Mouse (Mus musculus) myocyte (in vitro differentiated cells): ENCODE measurements around the gene Il3ra. TPM values are rescaled to one million over a fixed set of nuclear protein-coding genes. Genes with fewer than 3 reads are reported as not detected.

Experiments
- H3K27me3 ChIP-seq: one replicate; pipeline ENCODE4 v1.6.1; 2011; ENCODE audit not compliant: control insufficient read depth, insufficient read depth, insufficient read length
- H3K36me3 ChIP-seq: one replicate; pipeline ENCODE4 v1.6.1; 2011; ENCODE audit not compliant: control insufficient read depth, insufficient read depth
- H3K4me2 ChIP-seq: one replicate; pipeline ENCODE4 v1.6.1; 2011; ENCODE audit warnings: low read depth, control low read depth
- H3K4me3 ChIP-seq: one replicate; pipeline ENCODE4 v1.5.1; 2011; ENCODE audit warnings: mild to moderate bottlenecking, control low read depth, moderate library complexity
- H3K79me2 ChIP-seq: one replicate; pipeline ENCODE4 v1.6.1; 2011; ENCODE audit not compliant: control insufficient read depth, insufficient read depth
- H3ac ChIP-seq: one replicate; pipeline ENCODE4 v1.6.1; 2011; ENCODE audit not compliant: control insufficient read depth, insufficient read length
- CEBPB ChIP-seq: IDR thresholded peaks from 2 replicates; pipeline ENCODE4 v1.6.1; 2011; ENCODE audit warnings: mild to moderate bottlenecking, moderate library complexity; ENCODE audit not compliant: poor library complexity, insufficient read depth, severe bottlenecking
- E2F4 ChIP-seq: IDR thresholded peaks from one replicate; pipeline ENCODE4 v1.6.1; 2011; ENCODE audit warnings: mild to moderate bottlenecking, control low read depth, moderate library complexity; ENCODE audit not compliant: insufficient read depth
- MAX ChIP-seq: IDR thresholded peaks from one replicate; pipeline ENCODE4 v1.6.1; 2011; ENCODE audit warnings: low read depth, mild to moderate bottlenecking, control low read depth
- MYOD1 ChIP-seq, 3 experiments: IDR thresholded peaks; one replicate each; pipeline ENCODE4 v1.6.1; 2011; ENCODE audit warnings: control low read depth in 2 of 3, low read depth in 2 of 3, mild to moderate bottlenecking in 2 of 3, moderate library complexity in 1 of 3; ENCODE audit not compliant: insufficient read length in 2 of 3, control insufficient read depth in 1 of 3
- MYOG ChIP-seq, 3 experiments: IDR thresholded peaks; one replicate each; pipeline ENCODE4 v1.6.1; 2011; ENCODE audit warnings: control low read depth in 2 of 3, low read depth in 2 of 3, mild to moderate bottlenecking in 2 of 3; ENCODE audit not compliant: insufficient read length in 2 of 3, control insufficient read depth in 1 of 3, insufficient read depth in 1 of 3
- POLR2A ChIP-seq: IDR thresholded peaks from one replicate; pipeline ENCODE4 v1.6.1; 2011; ENCODE audit warnings: low read depth, mild to moderate bottlenecking, control low read depth, moderate library complexity; ENCODE audit not compliant: insufficient read length
- POLR2AphosphoS2 ChIP-seq: IDR thresholded peaks from one replicate; pipeline ENCODE4 v1.6.1; 2011; ENCODE audit warnings: low read depth, control low read depth; ENCODE audit not compliant: insufficient read length
- REST ChIP-seq: IDR thresholded peaks from one replicate; pipeline ENCODE4 v1.6.1; 2011; ENCODE audit warnings: mild to moderate bottlenecking, control low read depth, moderate library complexity; ENCODE audit not compliant: insufficient read depth, insufficient read length
- SRF ChIP-seq: IDR thresholded peaks from one replicate; pipeline ENCODE4 v1.6.1; 2011; ENCODE audit warnings: low read depth; ENCODE audit not compliant: control insufficient read depth, insufficient read length
- TCF12 ChIP-seq: IDR thresholded peaks from one replicate; pipeline ENCODE4 v1.6.1; 2011; ENCODE audit warnings: mild to moderate bottlenecking, control low read depth; ENCODE audit not compliant: poor library complexity, insufficient read depth, severe bottlenecking
- TCF3 ChIP-seq: IDR thresholded peaks from one replicate; pipeline ENCODE4 v1.6.1; 2011; ENCODE audit warnings: low read depth, control low read depth; ENCODE audit not compliant: insufficient read length
- USF1 ChIP-seq: IDR thresholded peaks from one replicate; pipeline ENCODE4 v1.6.1; 2011; ENCODE audit warnings: low read depth, mild to moderate bottlenecking, control low read depth, moderate library complexity
- polyA plus RNA-seq: library from polyadenylated mRNA; unstranded; fragments of >200 nt; fragmentation: generic; extraction: Trizol; gene quantifications from one replicate; pipeline ENCODE4 v1.2.1, GENCODE M21; 2012; ENCODE audit warnings: missing spikeins

The Il3ra gene
- polyA plus RNA-seq, 1 experiment = 23.0 TPM

- no peak for TF ChIP-seq USF1
- no peak for TF ChIP-seq POLR2AphosphoS2
- TF ChIP-seq E2F4 = no peak
- TF ChIP-seq MAX = no peak
- TF ChIP-seq REST = no peak
- no peak for TF ChIP-seq TCF12
- no peak for TF ChIP-seq MYOD1 (IDR thresholded peaks at IDR 0.05; ENCODE audit: control insufficient read depth in 1 of 3, insufficient read length in 2 of 3, low read depth in 2 of 3)
- no peak for TF ChIP-seq MYOG (IDR thresholded peaks at IDR 0.05; ENCODE audit: control insufficient read depth in 1 of 3, insufficient read depth in 1 of 3, insufficient read length in 2 of 3, low read depth in 2 of 3)
- no peak for TF ChIP-seq POLR2A
- no peak for TF ChIP-seq TCF3
- no peak for TF ChIP-seq SRF
- TF ChIP-seq CEBPB = no peak
- H3ac ChIP-seq = no peak overlapping the region
- H3K4me3 ChIP-seq = no peak overlapping the region
- H3K79me2 ChIP-seq = no peaks in the 10 kb centered on the region
- H3K4me2 ChIP-seq = no peak overlapping the region
- H3K27me3 ChIP-seq = no peaks in the 10 kb centered on the region
- H3K36me3 ChIP-seq = no peaks in the 10 kb centered on the region
These were observed 7.1 kb downstream of the Il3ra start for GRCm38 (mm10) chr14:14353081-14353732.

GRCm38 (mm10) chr14:14353740-14354510, 7.8 kb downstream of the Il3ra start:
- Histone ChIP-seq H3ac (no peak overlapping the region), H3K79me2 (no peaks in the 10 kb centered on the region), H3K4me3 (no peak overlapping the region), H3K36me3 (no peaks in the 10 kb centered on the region), H3K27me3 (no peaks in the 10 kb centered on the region), H3K4me2 (no peak overlapping the region)
- TF ChIP-seq MAX = no peak
- TF ChIP-seq POLR2AphosphoS2 = no peak
- TF ChIP-seq SRF = no peak
- TF ChIP-seq POLR2A = no peak
- no peak for TF ChIP-seq TCF12
- TF ChIP-seq USF1 = no peak
- no peak for TF ChIP-seq REST
- no peak for TF ChIP-seq MYOG (IDR thresholded peaks at IDR 0.05; ENCODE audit: control insufficient read depth in 1 of 3, insufficient read depth in 1 of 3, insufficient read length in 2 of 3, low read depth in 2 of 3)
- TF ChIP-seq E2F4 = no peak
- no peak for TF ChIP-seq TCF3
- no peak for TF ChIP-seq MYOD1 (IDR thresholded peaks at IDR 0.05; ENCODE audit: control insufficient read depth in 1 of 3, insufficient read length in 2 of 3, low read depth in 2 of 3)
- no peak for TF ChIP-seq CEBPB

GRCm38 (mm10) chr14:14354511-14355359, 8.7 kb downstream of the Il3ra start:
- Histone ChIP-seq H3ac (no peak overlapping the region), H3K4me2 (no peak overlapping the region), H3K79me2 (no peaks in the 10 kb centered on the region), H3K4me3 (no peak overlapping the region), H3K27me3 (no peaks in the 10 kb centered on the region), H3K36me3 (no peaks in the 10 kb centered on the region)
- TF ChIP-seq REST (no peak), MYOD1 (IDR thresholded peaks at IDR 0.05; ENCODE audit: control insufficient read depth in 1 of 3, insufficient read length in 2 of 3, low read depth in 2 of 3) (no peak), USF1 (no peak), POLR2A (no peak), E2F4 (no peak), TCF3 (no peak), MYOG (IDR thresholded peaks at IDR 0.05; ENCODE audit: control insufficient read depth in 1 of 3, insufficient read depth in 1 of 3, insufficient read length in 2 of 3, low read depth in 2 of 3) (no peak), SRF (no peak), POLR2AphosphoS2 (no peak), TCF12 (no peak)

GRCm38 (mm10) chr14:14355360-14355646, 9.2 kb downstream of the Il3ra start:
- TF ChIP-seq REST = no peak
- Histone ChIP-seq H3K79me2 (no peaks in the 10 kb centered on the region), H3K36me3 (no peaks in the 10 kb centered on the region), H3ac (no peak overlapping the region), H3K4me3 (no peak overlapping the region), H3K27me3 (no peaks in the 10 kb centered on the region), H3K4me2 (no peak overlapping the region)
